ENCODE assay signal across 10 mouse cellular contexts in genomic region chr4:82509771-82510170, GRCm38 (mm10).
DNase-seq lines count a peak whose midpoint lies in the region; ATAC-seq and TF ChIP-seq lines count a peak whose summit lies in the region.
"Had no signal": no experiment of that assay in that cellular context is flagged by ENCODE, and none has a peak within 500 bp of the region (broad histone marks: within the 10 kb centered on the region; RNA-seq: fewer than 3 reads in every experiment).

No protein-coding gene starts in this region.

- no peaks in the 10 kb centered on the region for H3K27me3 ChIP-seq in liver, adult 2 months (ENCODE audit: control insufficient read depth, insufficient read depth, low read length)
- no peaks in the 10 kb centered on the region for H3K27me3 ChIP-seq in forebrain, embryonic 16.5 days (replicated peaks; ENCODE audit: control insufficient read depth, insufficient read depth, low read length)
- H3K27me3 ChIP-seq in limb, embryonic 12.5 days = no peaks in the 10 kb centered on the region
- H3K27me3 ChIP-seq in small intestine, adult 2 months (ENCODE audit: control insufficient read depth, insufficient read depth, low read length) = no peaks in the 10 kb centered on the region
- H3K27me3 ChIP-seq: Patski had no signal

- peak; percentile 74 for DNase-seq in liver, adult 2 months (ENCODE audit: extremely low read depth, low read depth, low spot score)
- DNase-seq in liver = no peak
- no peak for DNase-seq in urinary bladder, adult 2 months (ENCODE audit: low spot score)
- no peak for DNase-seq in left cerebral cortex, postnatal 25 days (ENCODE audit: low spot score in 2 of 2)
- DNase-seq: lung, postnatal 14 days had no signal

- ATAC-seq in forebrain, embryonic 16.5 days = no peak
- ATAC-seq in limb, embryonic 12.5 days (ENCODE audit: insufficient number of reproducible peaks, insufficient read depth, low FRiP score, low TSS enrichment, low read depth) = no peak
- ATAC-seq in inflammation-experienced regulatory T-cells, adult 6 months = no peak
- ATAC-seq: Patski had no signal

- no peaks in the 10 kb centered on the region for H3K9me3 ChIP-seq in forebrain, embryonic 16.5 days (ENCODE audit: control insufficient read depth, low read length)
- H3K9me3 ChIP-seq in limb, embryonic 12.5 days = no peaks in the 10 kb centered on the region

- H3K4me3 ChIP-seq in liver, adult 2 months (ENCODE audit: insufficient read depth, low read depth, low read length) = peak overlapping the region; percentile 11; the same call in 1 of the 2 replicates
- peak overlapping the region; percentile 94 for H3K4me3 ChIP-seq in forebrain, embryonic 16.5 days (replicated peaks; ENCODE audit: low read length)
- no peak overlapping the region for H3K4me3 ChIP-seq in limb, embryonic 12.5 days (replicated peaks)
- no peak overlapping the region for H3K4me3 ChIP-seq in small intestine, adult 2 months (ENCODE audit: low read depth, low read length)

- H3K27ac ChIP-seq in liver, adult 2 months (replicated peaks; ENCODE audit: insufficient read depth, low read depth, low read length) = peak overlapping the region; percentile 77
- peak overlapping the region; percentile 100 for H3K27ac ChIP-seq in forebrain, embryonic 16.5 days (ENCODE audit: low read length)
- peak overlapping the region; percentile 100 for H3K27ac ChIP-seq in limb, embryonic 12.5 days
- H3K27ac ChIP-seq in small intestine, adult 2 months (ENCODE audit: insufficient read depth, low read depth, low read length) = peak overlapping the region; percentile 42

- TF ChIP-seq POLR2A in liver, adult 2 months (IDR thresholded peaks at IDR 0.05; ENCODE audit: extremely low read depth, insufficient read depth, low read length) = no peak
- no peak for TF ChIP-seq POLR2A in small intestine, adult 2 months (IDR thresholded peaks at IDR 0.05; ENCODE audit: low read depth, low read length)

- TF ChIP-seq CTCF in liver, adult 2 months (IDR thresholded peaks at IDR 0.05; ENCODE audit: low read depth, low read length) = no peak
- no peak for TF ChIP-seq CTCF in small intestine, adult 2 months (IDR thresholded peaks at IDR 0.05; ENCODE audit: extremely low read depth, insufficient read length, insufficient replicate concordance, low read depth, low read length)

- intact Hi-C loops in left cerebral cortex, postnatal 25 days (cut with DNase I) = loop anchor here (10.0 kb wide), 1 partner anchor 415 kb away; no protein-coding TSS in a partner anchor

- WGBS in liver, adult 2 months = 8% methylated on average over 4 of the region's 4 CpGs
- WGBS in forebrain, embryonic 16.5 days = 6% methylated on average over 4 of the region's 4 CpGs
- 13% methylated on average over 4 of the region's 4 CpGs for WGBS in limb, embryonic 12.5 days
- WGBS in small intestine, adult 2 months = 52% methylated on average over 4 of the region's 4 CpGs

- peak overlapping the region; percentile 97 for H3K4me2 ChIP-seq in forebrain, embryonic 16.5 days (ENCODE audit: low read length)
- peak overlapping the region; percentile 83 for H3K4me2 ChIP-seq in limb, embryonic 12.5 days

- H3K4me1 ChIP-seq in liver, adult 2 months (ENCODE audit: control insufficient read depth, insufficient read depth, low read length) = peaks cover 10% of the 10 kb centered on the region
- H3K4me1 ChIP-seq in forebrain, embryonic 16.5 days (replicated peaks; ENCODE audit: control insufficient read depth, insufficient read depth, low read length) = peaks cover 27% of the 10 kb centered on the region
- H3K4me1 ChIP-seq in limb, embryonic 12.5 days (replicated peaks) = peaks cover 48% of the 10 kb centered on the region
- peaks cover 9% of the 10 kb centered on the region for H3K4me1 ChIP-seq in small intestine, adult 2 months (ENCODE audit: control insufficient read depth, insufficient read depth, insufficient read length, low read length)

- no peaks in the 10 kb centered on the region for H3K36me3 ChIP-seq in liver, adult 2 months (ENCODE audit: control insufficient read depth, insufficient read depth, low read length)
- no peaks in the 10 kb centered on the region for H3K36me3 ChIP-seq in forebrain, embryonic 16.5 days (ENCODE audit: control insufficient read depth, insufficient read depth)
- H3K36me3 ChIP-seq in limb, embryonic 12.5 days = no peaks in the 10 kb centered on the region
- H3K36me3 ChIP-seq in small intestine, adult 2 months (ENCODE audit: control insufficient read depth, insufficient read depth, low read length) = no peaks in the 10 kb centered on the region

- H3K9ac ChIP-seq in liver, adult 2 months (ENCODE audit: low read depth, low read length) = peak overlapping the region; percentile 49
- H3K9ac ChIP-seq in forebrain, embryonic 16.5 days (replicated peaks; ENCODE audit: low read depth, low read length) = peak overlapping the region; percentile 100
- H3K9ac ChIP-seq in limb, embryonic 12.5 days (replicated peaks) = 0 out of 2 replicates have a peak overlapping the region, but pooled peaks have one; percentile 13

- peaks cover 4% of the 10 kb centered on the region; the same call in 1 of the 2 replicates for H3K79me2 ChIP-seq in liver, adult 2 months (ENCODE audit: control insufficient read depth, insufficient read depth, low read length)

Comparison
In these comparisons a context has a peak if more than half of its experiments do, and no peak if none do; other contexts are left out.
1. H3K27ac ChIP-seq: peak in every context shown above with its lines; median percentile 100 in forebrain, embryonic 16.5 days; 100 in limb, embryonic 12.5 days; 77 in liver, adult 2 months; 42 in small intestine, adult 2 months.
2. H3K4me3 ChIP-seq: peak in liver, adult 2 months (single experiment) and forebrain, embryonic 16.5 days (single experiment); none in limb, embryonic 12.5 days (single experiment) and small intestine, adult 2 months (single experiment).
3. H3K9ac ChIP-seq: peak in every context shown above with its lines; median percentile 100 in forebrain, embryonic 16.5 days; 49 in liver, adult 2 months; 13 in limb, embryonic 12.5 days.